27 mouse cellular contexts compared by ENCODE assay signal in genomic region chr5:32940586-32940985, GRCm38 (mm10).
DNase-seq lines count a peak whose midpoint lies in the region; ATAC-seq and TF ChIP-seq lines count a peak whose summit lies in the region.
"Had no signal": no experiment of that assay in that cellular context is flagged by ENCODE, and none has a peak within 500 bp of the region (broad histone marks: within the 10 kb centered on the region; RNA-seq: fewer than 3 reads in every experiment).

No protein-coding gene starts in this region.

- WGBS in liver, adult 2 months = 87% methylated on average over 7 of the region's 7 CpGs
- 73% methylated on average over 7 of the region's 7 CpGs for WGBS in liver, embryonic 12.5 days (ENCODE audit: insufficient replicate concordance)
- 67% methylated on average over 7 of the region's 7 CpGs for WGBS in forebrain, postnatal 0 days
- WGBS in hindbrain, embryonic 13.5 days = 95% methylated on average over 7 of the region's 7 CpGs

- DNase-seq in liver, adult 2 months (ENCODE audit: extremely low read depth, low read depth, low spot score) = peak; percentile 24
- DNase-seq in forebrain, postnatal 0 days = no peak
- DNase-seq in layer of hippocampus, postnatal 10 days (ENCODE audit: low spot score in 2 of 2) = no peak
- DNase-seq: adrenal gland, postnatal 25 days; cerebellum, adult 11 months; cerebellum, postnatal 14 days; gastrocnemius, adult 2 months; heart, postnatal 4 days; kidney, adult 2 months; kidney, postnatal 10 days; lung, embryonic 14.5 days; lung, postnatal 4 days; right cerebral cortex, postnatal 25 days; thymus, postnatal 4 days had no signal

- TF ChIP-seq POLR2A in liver, adult 2 months (IDR thresholded peaks at IDR 0.05; ENCODE audit: extremely low read depth, insufficient read depth, low read length) = no peak
- TF ChIP-seq POLR2A in bone marrow macrophage, adult 2 months (IDR thresholded peaks at IDR 0.05; ENCODE audit: borderline replicate concordance, low read depth, low read length) = no peak

- H3K4me1 ChIP-seq in liver, adult 2 months (ENCODE audit: control insufficient read depth, insufficient read depth, low read length) = no peaks in the 10 kb centered on the region
- H3K4me1 ChIP-seq in liver, embryonic 12.5 days = no peaks in the 10 kb centered on the region
- peaks cover 37% of the 10 kb centered on the region for H3K4me1 ChIP-seq in bone marrow macrophage, adult 2 months (ENCODE audit: control insufficient read depth, insufficient read depth, low read length)
- H3K4me1 ChIP-seq in forebrain, postnatal 0 days (ENCODE audit: insufficient read depth) = no peaks in the 10 kb centered on the region
- no peaks in the 10 kb centered on the region for H3K4me1 ChIP-seq in hindbrain, embryonic 13.5 days (replicated peaks)
- H3K4me1 ChIP-seq: embryonic facial prominence, embryonic 13.5 days; forebrain, embryonic 13.5 days; heart, embryonic 15.5 days; hindbrain, embryonic 15.5 days; limb, embryonic 13.5 days; neural tube, embryonic 15.5 days had no signal

- no peak overlapping the region for H3K4me2 ChIP-seq in liver, embryonic 12.5 days
- H3K4me2 ChIP-seq in forebrain, postnatal 0 days (ENCODE audit: low read depth) = no peak overlapping the region
- H3K4me2 ChIP-seq in hindbrain, embryonic 13.5 days = no peak overlapping the region
- H3K4me2 ChIP-seq: embryonic facial prominence, embryonic 13.5 days; forebrain, embryonic 13.5 days; heart, embryonic 15.5 days; hindbrain, embryonic 15.5 days; limb, embryonic 13.5 days; lung, embryonic 14.5 days; midbrain, embryonic 11.5 days; neural tube, embryonic 15.5 days had no signal

- H3K79me2 ChIP-seq in liver, adult 2 months (ENCODE audit: control insufficient read depth, insufficient read depth, low read length) = no peaks in the 10 kb centered on the region

- peaks cover 48% of the 10 kb centered on the region for H3K36me3 ChIP-seq in liver, adult 2 months (ENCODE audit: control insufficient read depth, insufficient read depth, low read length)
- H3K36me3 ChIP-seq in liver, embryonic 12.5 days = peaks cover 88% of the 10 kb centered on the region
- H3K36me3 ChIP-seq in forebrain, postnatal 0 days (ENCODE audit: insufficient read depth) = peaks cover 62% of the 10 kb centered on the region
- peaks cover 91% of the 10 kb centered on the region for H3K36me3 ChIP-seq in hindbrain, embryonic 13.5 days

- no peaks in the 10 kb centered on the region for H3K27me3 ChIP-seq in liver, adult 2 months (ENCODE audit: control insufficient read depth, insufficient read depth, low read length)
- no peaks in the 10 kb centered on the region for H3K27me3 ChIP-seq in liver, embryonic 12.5 days (replicated peaks)
- H3K27me3 ChIP-seq in forebrain, postnatal 0 days (ENCODE audit: insufficient read depth, low read length) = no peaks in the 10 kb centered on the region
- no peaks in the 10 kb centered on the region for H3K27me3 ChIP-seq in hindbrain, embryonic 13.5 days
- H3K27me3 ChIP-seq: embryonic facial prominence, embryonic 13.5 days; forebrain, embryonic 13.5 days; heart, embryonic 15.5 days; hindbrain, embryonic 15.5 days; limb, embryonic 13.5 days; neural tube, embryonic 15.5 days had no signal

- H3K27ac ChIP-seq in liver, adult 2 months (replicated peaks; ENCODE audit: insufficient read depth, low read depth, low read length) = no peak overlapping the region
- no peak overlapping the region for H3K27ac ChIP-seq in liver, embryonic 12.5 days
- H3K27ac ChIP-seq in bone marrow macrophage, adult 2 months (ENCODE audit: insufficient read depth, low read depth, low read length) = peak overlapping the region; percentile 68
- no peak overlapping the region for H3K27ac ChIP-seq in forebrain, postnatal 0 days (ENCODE audit: low read depth, low read length)
- H3K27ac ChIP-seq in hindbrain, embryonic 13.5 days = no peak overlapping the region
- H3K27ac ChIP-seq: embryonic facial prominence, embryonic 13.5 days; forebrain, embryonic 13.5 days; gastrocnemius, adult 2 months; heart, embryonic 15.5 days; hindbrain, embryonic 15.5 days; limb, embryonic 13.5 days; liver, embryonic 14.5 days; neural tube, embryonic 15.5 days had no signal

- H3K9ac ChIP-seq in liver, adult 2 months (ENCODE audit: low read depth, low read length) = no peak overlapping the region
- H3K9ac ChIP-seq in liver, embryonic 12.5 days = no peak overlapping the region
- H3K9ac ChIP-seq in forebrain, postnatal 0 days = no peak overlapping the region
- H3K9ac ChIP-seq in hindbrain, embryonic 13.5 days = no peak overlapping the region
- H3K9ac ChIP-seq: embryonic facial prominence, embryonic 13.5 days; forebrain, embryonic 13.5 days; heart, embryonic 15.5 days; hindbrain, embryonic 15.5 days; limb, embryonic 13.5 days; liver, embryonic 14.5 days; lung, embryonic 14.5 days; neural tube, embryonic 15.5 days had no signal

- no peaks in the 10 kb centered on the region for H3K9me3 ChIP-seq in liver, embryonic 12.5 days (replicated peaks)
- no peaks in the 10 kb centered on the region for H3K9me3 ChIP-seq in forebrain, postnatal 0 days (ENCODE audit: low read length)
- H3K9me3 ChIP-seq in hindbrain, embryonic 13.5 days = no peaks in the 10 kb centered on the region
- H3K9me3 ChIP-seq: embryonic facial prominence, embryonic 13.5 days; forebrain, embryonic 13.5 days; heart, embryonic 15.5 days; hindbrain, embryonic 15.5 days; limb, embryonic 13.5 days; neural tube, embryonic 15.5 days had no signal

- no peak for ATAC-seq in liver, embryonic 12.5 days
- ATAC-seq in megakaryocyte progenitor cell, adult 5-6 weeks (replicated peaks; ENCODE audit: poor library complexity) = peak; percentile 39; the same call in 1 of the 2 replicates
- no peak for ATAC-seq in forebrain, postnatal 0 days
- no peak for ATAC-seq in hindbrain, embryonic 13.5 days (ENCODE audit: low FRiP score)
- ATAC-seq: CD4-positive, CD25-positive, alpha-beta regulatory T cell, adult 4 months; forebrain, embryonic 13.5 days had no signal

- TF ChIP-seq CTCF in liver, adult 2 months (IDR thresholded peaks at IDR 0.05; ENCODE audit: low read depth, low read length) = no peak
- TF ChIP-seq CTCF in bone marrow macrophage, adult 2 months (IDR thresholded peaks at IDR 0.05; ENCODE audit: low read depth, low read length) = no peak
- TF ChIP-seq CTCF in forebrain, postnatal 0 days (IDR thresholded peaks at IDR 0.05; ENCODE audit: low read depth) = no peak

- no peak overlapping the region for H3K4me3 ChIP-seq in liver, adult 2 months (ENCODE audit: insufficient read depth, low read depth, low read length)
- no peak overlapping the region for H3K4me3 ChIP-seq in liver, embryonic 12.5 days
- no peak overlapping the region for H3K4me3 ChIP-seq in bone marrow macrophage, adult 2 months (ENCODE audit: insufficient read depth, low read length)
- H3K4me3 ChIP-seq in forebrain, postnatal 0 days (ENCODE audit: low read depth, low read length) = no peak overlapping the region
- no peak overlapping the region for H3K4me3 ChIP-seq in hindbrain, embryonic 13.5 days
- H3K4me3 ChIP-seq: embryonic facial prominence, embryonic 13.5 days; forebrain, embryonic 13.5 days; gastrocnemius, adult 2 months; heart, embryonic 15.5 days; hindbrain, embryonic 15.5 days; limb, embryonic 13.5 days; neural tube, embryonic 15.5 days had no signal
